Mouse (Mus musculus): ENCODE data around the gene Chmp5.

Chmp5 gene

DNA sequence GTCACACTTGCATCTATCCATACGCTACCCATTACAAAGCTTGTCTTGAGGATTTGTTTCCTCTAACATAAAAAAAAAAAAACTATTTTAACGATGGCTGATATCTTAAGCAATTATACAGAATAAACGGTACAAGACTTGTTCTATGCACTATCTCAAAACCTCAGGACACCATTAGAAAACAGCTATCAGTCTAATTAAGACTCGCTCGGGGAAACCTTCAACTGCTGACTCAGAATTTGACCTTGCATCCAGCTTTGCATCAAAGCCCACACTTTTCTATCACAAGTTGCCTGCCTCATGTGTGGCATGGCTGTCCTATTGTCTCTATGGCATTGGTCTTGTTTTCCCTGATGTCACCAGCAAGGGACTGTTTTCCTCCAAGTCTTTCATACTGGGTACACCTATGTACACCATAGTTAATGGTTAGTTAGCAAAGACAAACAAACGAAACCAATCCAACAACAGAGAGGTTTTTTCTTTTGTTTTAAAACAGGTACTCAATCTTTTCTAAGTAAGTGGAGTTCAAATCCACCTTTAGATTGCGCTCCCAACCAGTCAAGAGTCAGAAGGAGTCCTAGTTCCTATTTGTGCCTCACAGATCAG, 1.6 kb upstream of the Chmp5 start:
- CTCF ChIA-PET: interaction anchor here (0.6 kb wide), 2 partner anchors 305 to 577 kb away, joined by 3 to 4 read pairs; no protein-coding TSS in a partner anchor

DNA sequence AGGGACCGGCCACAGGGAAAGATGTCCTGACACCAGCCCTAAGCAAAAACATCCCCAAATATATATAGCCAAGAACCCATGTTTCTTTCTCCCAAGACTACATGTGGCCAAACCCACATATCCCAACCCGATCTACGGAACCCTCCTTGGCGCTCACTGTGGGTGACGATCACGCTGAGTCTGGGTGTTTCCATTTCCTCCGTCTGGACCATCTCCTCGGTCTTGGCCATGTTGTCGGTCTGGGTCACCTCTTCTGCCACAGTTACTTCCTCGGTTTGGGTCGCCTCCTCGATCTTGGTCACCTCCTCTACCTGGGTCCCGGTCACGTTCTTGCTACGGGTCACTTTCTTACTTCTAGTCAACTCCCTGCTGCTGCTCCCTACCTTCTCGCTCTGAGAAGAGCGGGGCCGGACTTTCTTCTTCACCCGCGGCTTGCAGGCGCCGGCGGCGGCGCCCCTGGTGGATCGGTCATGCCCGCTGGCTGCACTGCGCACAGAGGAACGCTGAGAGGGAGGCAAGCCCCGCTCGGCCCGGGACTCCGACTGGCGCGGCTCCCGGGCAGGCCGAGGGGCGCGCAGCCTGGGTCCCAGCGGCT, 545 bp upstream of the Chmp5 start:
- CTCF ChIA-PET: no interaction called here

DNA sequence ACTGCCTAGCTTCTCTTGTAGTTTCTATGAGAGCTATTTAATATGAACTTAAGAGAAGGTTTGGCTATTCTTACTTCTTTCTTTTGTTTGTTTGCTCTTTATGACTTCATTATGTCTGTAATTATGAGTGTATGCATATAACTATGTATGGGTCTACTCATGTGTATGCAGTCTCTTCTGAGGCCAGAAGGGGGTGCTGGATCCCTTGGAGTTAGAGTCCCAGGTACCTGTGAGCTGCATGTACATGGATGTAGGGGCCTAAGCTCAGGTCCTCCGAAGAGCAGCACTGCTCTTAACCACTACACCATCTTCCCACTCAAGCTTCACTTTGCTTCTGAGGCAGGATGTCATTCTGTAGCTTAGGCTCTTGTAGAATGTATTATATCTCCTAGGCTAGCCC, 5.3 kb downstream of the Chmp5 start:
- CTCF ChIA-PET: no interaction called here

- CTCF ChIA-PET: no interaction called here
Measured at GRCm38 (mm10) chr4:40955942-40956341, 7.7 kb downstream of the Chmp5 start.

GRCm38 (mm10) chr4:40963536-40963935, 15.3 kb downstream of the Chmp5 start:
- CTCF ChIA-PET: interaction anchor here (0.5 to 0.6 kb wide), 2 partner anchors 57 to 301 kb away, joined by 4 to 11 read pairs; no protein-coding TSS in a partner anchor

DNA sequence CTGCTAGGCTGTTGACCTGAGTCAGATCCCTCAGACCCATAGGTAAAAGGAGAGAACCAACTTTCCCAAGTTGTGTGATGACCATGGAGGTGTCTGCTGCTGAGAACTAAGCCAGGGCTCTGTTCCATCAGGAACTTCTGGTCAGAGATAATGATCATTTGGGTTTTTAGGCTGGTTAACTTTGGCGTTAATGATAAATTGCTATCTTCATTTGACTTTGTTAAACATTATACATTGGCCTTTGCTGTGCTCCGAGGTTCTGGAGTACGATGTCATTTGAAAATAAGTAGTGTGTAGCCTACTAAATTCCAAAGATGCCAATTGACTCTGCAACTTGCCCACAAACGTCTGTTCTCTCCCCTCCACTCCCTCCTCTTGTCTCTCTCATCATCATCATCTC, 21.0 kb downstream of the Chmp5 start:
- CTCF ChIA-PET: no interaction called here

DNA sequence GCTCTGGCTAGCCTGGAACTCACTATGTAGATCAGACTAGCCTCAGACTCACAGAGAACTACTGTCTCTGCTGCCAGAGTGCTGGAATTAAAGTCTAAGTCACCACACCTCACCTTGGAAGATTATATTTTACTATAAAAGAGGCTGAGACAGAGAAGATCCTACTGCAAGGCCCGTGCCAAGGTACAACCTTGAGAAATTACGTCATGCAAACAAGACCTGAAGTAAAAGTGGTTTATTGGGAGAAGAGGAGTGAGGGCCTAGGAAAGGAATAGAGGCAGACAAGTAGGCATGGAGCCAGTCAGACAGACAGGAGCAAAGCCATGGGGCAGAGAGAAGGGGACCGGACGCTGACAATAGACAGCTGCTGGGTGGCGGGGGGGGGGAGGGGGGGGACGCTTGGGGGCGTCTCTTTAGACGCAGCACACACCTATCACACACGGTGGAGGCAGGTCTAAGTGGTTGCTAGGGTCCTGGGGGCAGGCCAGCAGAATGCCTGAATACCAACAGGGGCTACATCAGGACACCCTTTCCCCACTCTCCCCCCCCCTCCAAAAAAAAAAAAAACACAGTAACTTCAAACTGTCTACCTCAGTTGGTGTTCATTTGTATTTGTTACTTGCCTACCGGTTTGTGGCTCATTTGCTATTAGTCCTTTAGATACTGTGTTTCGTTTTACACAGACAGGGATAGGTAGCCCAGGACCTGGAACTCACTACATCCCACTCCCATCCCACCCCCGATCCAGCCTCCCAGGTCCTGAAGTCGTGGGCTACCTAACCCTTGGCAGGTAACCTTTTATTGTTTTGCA, 21.8 kb downstream of the Chmp5 start:
- CTCF ChIA-PET: interaction anchor here (0.6 kb wide), 1 partner anchor 68 kb away, joined by 3 read pairs; no protein-coding TSS in a partner anchor

DNA sequence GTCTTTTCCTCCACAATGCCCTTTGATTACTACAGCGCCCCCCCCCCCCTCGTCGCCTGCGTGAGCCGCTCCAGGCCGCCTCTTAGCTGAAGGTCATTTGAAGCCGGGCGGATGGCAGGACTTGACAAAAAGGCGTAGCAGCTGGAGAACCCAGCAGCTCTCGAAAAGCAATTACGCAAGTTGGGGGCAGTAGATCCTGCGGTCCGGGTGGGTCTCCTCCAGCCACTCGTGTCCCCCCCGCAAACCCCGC, 22.3 kb downstream of the Chmp5 start:
- CTCF ChIA-PET: interaction anchor here (0.6 kb wide), 1 partner anchor 67 kb away, joined by 3 read pairs; no protein-coding TSS in a partner anchor

DNA sequence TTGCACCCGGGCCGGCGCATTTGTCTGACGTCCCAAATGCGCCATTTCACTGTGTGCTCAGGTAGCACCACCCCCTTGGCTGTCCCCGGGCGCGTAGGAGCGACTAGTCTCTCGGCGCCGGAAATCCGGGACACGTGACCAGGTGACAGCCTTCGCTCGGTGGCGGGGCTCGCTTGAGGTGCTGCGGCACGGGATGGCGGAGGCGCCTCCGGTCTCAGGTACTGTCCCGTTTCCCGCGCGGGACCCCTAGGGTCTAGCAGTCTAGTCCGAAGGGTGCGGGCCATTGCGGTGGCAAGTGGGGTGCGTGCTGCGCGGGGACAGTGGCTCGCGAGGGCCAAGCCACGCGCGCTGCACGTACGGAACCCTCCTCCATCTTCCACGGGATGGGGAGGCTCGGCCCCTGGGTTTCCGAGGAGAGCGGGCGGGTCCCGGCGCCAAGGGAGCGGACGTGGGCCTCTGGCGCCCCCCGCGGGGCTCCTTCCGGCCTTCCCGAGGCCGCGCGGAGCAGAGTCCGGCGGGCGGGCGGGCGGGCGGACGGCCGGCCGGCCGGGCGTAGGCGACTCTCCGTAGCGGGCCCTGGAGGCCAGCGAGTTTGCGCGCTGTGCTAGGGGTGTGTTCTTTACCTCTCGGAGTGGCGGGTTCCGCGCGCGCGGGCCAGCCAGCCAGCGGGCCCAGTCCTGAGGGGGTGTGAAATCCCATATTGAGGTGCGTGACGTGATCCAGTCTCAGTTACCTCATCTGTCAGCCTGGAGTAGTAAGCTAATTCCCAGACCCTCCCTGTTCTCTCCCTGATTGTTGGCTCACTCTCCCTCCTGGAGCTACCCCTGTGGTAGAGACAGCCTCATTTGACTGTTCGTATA, 22.9 kb downstream of the Chmp5 start, which contains the start of gene Nfx1:
Nfx1 (plus strand) TSS at position 65 of the 860 bp plus-strand sequence.
- CTCF ChIA-PET: interaction anchor here (0.6 kb wide), 2 partner anchors 67 to 131 kb away, joined by 3 to 5 read pairs; no protein-coding TSS in a partner anchor

DNA sequence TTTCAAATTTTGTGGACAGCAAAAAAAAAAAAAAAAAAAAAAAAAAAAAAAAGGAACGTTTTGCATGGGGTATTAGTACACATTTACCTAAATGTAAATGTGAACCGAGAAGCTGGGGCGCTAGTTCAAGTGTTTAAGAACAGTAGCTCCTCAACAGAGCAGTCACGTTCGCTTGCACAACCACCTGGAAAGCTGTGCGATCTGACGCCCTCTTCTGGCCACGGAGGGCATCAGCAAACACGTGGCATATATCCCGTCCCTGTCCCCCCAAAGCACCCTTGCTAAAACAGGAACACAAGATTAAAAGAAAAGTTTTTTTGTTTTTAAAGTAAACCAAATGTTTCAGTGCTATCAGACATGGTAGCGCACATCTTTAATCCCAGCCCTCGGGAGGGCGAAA, 23.5 kb downstream of the Chmp5 start:
- CTCF ChIA-PET: interaction anchor here (0.6 kb wide), 1 partner anchor 130 kb away, joined by 5 read pairs; no protein-coding TSS in a partner anchor

DNA sequence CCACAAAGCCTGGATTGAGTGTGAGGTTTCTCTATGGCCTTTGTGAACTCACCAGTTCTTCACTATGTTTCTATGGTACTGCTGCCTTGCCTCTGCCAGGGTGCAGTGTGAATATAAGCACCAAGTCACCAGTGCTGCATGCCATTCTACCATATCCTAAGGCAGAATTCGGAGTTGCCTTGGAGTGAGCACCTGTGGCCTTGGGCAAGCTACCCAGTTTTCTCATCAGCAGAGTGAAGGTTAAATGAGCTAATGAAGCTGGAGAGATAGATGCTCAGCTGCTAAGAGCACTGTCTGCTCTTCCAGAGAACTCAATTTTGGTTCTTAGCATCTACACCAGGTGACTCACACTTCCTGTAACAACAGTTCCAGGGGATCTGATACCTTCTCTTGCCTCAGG, 25.8 kb downstream of the Chmp5 start:
- CTCF ChIA-PET: no interaction called here

DNA sequence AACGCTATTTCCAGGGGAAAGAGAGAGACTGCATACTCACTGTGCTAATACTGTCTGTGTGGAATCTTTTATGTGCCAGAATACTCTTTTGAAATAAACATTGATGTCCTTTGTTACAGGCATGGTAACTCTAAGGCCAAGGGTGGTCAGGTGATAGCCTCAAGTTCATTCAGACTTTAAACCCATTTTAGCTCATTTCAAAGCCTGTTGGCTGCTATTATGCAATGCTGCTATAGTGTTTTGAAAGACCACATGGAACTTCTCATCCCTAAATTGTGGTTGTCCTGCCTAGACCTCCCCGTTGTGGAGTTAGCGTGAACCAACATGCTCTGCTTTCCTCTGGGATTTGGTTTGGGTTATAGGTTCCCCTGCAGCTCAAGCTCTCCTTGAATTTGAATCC, 27.5 kb downstream of the Chmp5 start:
- CTCF ChIA-PET: no interaction called here

GRCm38 (mm10) chr4:40976651-40977050, 28.4 kb downstream of the Chmp5 start:
- CTCF ChIA-PET: no interaction called here

GRCm38 (mm10) chr4:40979430-40979829, 31.2 kb downstream of the Chmp5 start:
- CTCF ChIA-PET: no interaction called here

- CTCF ChIA-PET: no interaction called here
Measured at GRCm38 (mm10) chr4:40982486-40982885, 34.3 kb downstream of the Chmp5 start.

DNA sequence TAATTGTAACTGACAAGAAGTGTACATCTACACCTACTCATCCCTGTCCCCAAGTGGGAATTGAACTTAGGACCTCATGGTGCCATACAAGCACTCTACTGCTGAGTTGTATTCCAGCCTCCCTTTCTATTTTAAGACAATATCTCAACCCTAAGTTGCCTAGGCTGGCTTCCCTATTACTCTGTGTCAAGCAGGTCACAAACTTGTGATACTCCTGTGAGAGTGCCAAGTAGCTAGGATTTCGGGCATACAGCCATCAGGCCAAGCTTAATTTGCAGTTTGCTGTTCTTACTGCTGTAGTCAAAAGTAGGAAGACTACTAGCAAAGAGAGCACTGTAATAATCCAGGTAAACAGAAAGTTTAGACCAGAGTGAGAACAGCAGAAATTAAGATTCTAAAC, 35.5 kb downstream of the Chmp5 start:
- CTCF ChIA-PET: no interaction called here

DNA sequence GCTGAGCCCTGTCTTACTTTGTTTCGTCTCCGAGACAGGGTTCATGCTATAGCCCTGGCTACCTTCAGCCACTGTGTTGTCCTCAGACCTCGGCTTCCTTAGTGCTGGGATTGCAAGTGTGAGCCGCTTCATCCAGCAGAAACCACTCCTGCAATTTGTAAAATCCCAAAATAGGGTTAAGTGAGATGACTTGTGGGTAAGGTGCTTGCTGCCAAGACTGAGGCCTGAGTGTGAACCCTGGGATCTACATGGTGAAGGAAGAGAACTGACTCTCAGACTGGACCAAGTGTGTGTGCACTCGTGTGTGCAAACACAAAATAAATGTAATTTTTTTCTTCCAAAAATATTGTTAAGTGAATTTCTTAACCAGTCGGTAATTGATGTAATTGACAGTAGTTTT, 41.4 kb downstream of the Chmp5 start:
- CTCF ChIA-PET: no interaction called here

DNA sequence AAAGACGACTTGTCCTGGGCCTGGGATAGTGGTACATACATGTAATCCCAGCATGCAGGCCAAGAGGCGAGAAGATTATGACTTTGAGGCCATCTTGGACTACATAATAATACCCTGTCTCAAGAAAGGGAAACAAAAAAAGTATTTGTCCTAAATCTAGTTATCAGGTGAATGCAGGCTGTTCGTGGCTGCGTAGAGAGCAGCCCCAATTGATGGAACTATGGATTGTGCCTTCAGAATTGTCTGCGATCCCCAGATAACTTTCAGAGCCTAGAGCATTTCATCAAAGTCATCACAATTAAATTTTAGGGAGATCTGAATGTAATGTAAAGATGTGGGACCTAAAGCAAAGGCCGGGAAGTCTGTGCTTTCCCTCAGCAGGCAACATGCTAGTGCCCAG, 48.1 kb downstream of the Chmp5 start:
- CTCF ChIA-PET: no interaction called here

- CTCF ChIA-PET: no interaction called here
Measured at GRCm38 (mm10) chr4:40997916-40998315, 49.7 kb downstream of the Chmp5 start.

DNA sequence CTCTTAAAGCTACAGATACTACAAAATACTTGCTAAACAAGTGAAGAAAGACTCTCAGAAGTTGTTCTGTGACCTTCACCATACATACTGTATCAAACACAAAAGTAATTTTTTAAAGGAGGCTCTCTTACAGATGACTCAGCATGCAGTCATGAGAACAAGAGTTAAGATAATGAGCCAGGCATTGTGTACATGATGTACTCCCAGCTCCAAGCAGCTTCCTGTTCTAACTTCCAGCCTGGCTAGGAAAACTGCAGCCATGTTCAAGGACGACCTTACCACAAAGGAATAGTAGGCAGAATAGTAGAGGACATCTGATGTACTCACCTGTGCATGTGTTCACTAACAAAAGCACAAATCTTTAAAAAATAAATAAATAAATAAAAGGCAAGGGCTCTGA, 52.1 kb downstream of the Chmp5 start:
- CTCF ChIA-PET: no interaction called here

DNA sequence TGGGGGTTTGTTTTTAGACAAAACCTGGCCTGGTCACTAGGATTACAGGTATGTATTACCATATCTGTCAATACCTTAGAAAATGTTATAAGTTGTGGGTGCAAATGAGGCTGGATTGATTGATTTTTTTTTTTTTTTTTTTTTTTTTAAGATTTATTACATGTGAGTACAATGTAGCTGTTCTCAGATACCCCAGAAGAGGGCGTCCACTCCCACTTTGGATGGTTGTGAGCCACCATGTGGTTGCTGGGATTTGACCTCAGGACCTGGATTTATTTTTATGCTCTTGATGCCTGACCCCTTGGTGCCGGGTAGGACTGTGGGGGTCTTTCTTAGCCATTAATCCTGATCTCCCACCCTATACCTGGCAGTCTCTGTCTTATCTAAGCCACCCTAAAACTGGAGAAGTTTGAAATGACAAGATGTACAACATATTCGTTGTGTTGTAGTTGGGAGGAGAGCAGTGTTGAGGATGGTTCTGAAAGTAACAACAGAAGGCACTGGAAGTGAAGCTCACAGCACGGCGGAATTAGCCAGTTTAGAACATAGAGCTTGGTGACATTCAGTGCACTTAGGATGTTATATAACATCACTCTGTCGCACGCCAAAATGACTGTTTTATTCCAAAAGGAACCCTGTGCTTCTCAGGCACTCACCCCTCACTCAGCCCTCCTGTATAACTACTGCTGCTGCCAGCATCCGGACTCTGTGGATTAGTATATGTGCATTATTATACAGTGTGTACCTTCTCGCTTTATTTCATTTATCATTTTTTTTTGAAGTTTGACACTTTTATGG, 52.8 kb downstream of the Chmp5 start:
- CTCF ChIA-PET: interaction anchor here (0.7 kb wide), 1 partner anchor 26 kb away, joined by 4 read pairs; no protein-coding TSS in a partner anchor
